Mouse (Mus musculus): ENCODE measurements around the gene Tgfb2. TPM values are rescaled to one million over a fixed set of nuclear protein-coding genes. Genes with fewer than 3 reads are reported as not detected.

The Tgfb2 gene
- polyA plus RNA-seq, 1 experiment: 0.67 TPM

GRCm38 (mm10) chr1:186627451-186627995 lies 78.3 kb downstream of the Tgfb2 start:
- Histone ChIP-seq H3K4me3 (replicated peaks; ENCODE audit: control insufficient read depth, low read depth, low read length) (no peak overlapping the region), H3K4me1 (ENCODE audit: control insufficient read depth, insufficient read depth, low read length) (no peaks in the 10 kb centered on the region), H3K27ac (ENCODE audit: control insufficient read depth, insufficient read depth, low read depth, low read length, poor library complexity) (no peak overlapping the region)
- TF ChIP-seq POLR2A (IDR thresholded peaks at IDR 0.05; ENCODE audit: borderline replicate concordance, control insufficient read depth, low read depth, low read length) (no peak), CTCF (IDR thresholded peaks at IDR 0.05; ENCODE audit: control insufficient read depth, insufficient read depth, low read length) (no peak)
- 70% methylated on average over 7 of the region's 7 CpGs for WGBS

- 87% methylated on average over 5 of the region's 5 CpGs for WGBS
- Histone ChIP-seq H3K4me3 (replicated peaks; ENCODE audit: control insufficient read depth, low read depth, low read length) (no peak overlapping the region), H3K4me1 (ENCODE audit: control insufficient read depth, insufficient read depth, low read length) (no peaks in the 10 kb centered on the region), H3K27ac (ENCODE audit: control insufficient read depth, insufficient read depth, low read depth, low read length, poor library complexity) (no peak overlapping the region)
- no peak for TF ChIP-seq POLR2A (IDR thresholded peaks at IDR 0.05; ENCODE audit: borderline replicate concordance, control insufficient read depth, low read depth, low read length)
Measured at GRCm38 (mm10) chr1:186624474-186624873, 81.3 kb downstream of the Tgfb2 start.

GRCm38 (mm10) chr1:186621812-186622211 lies 84.0 kb downstream of the Tgfb2 start:
- 79% methylated on average over 3 of the region's 3 CpGs for WGBS
- Histone ChIP-seq H3K27ac (ENCODE audit: control insufficient read depth, insufficient read depth, low read depth, low read length, poor library complexity) (no peak overlapping the region), H3K4me3 (replicated peaks; ENCODE audit: control insufficient read depth, low read depth, low read length) (no peak overlapping the region), H3K4me1 (ENCODE audit: control insufficient read depth, insufficient read depth, low read length) (no peaks in the 10 kb centered on the region)
- no peak for TF ChIP-seq CTCF (IDR thresholded peaks at IDR 0.05; ENCODE audit: control insufficient read depth, insufficient read depth, low read length)

- no peak overlapping the region for H3K27ac ChIP-seq (ENCODE audit: control insufficient read depth, insufficient read depth, low read depth, low read length, poor library complexity)
- H3K4me3 ChIP-seq (replicated peaks; ENCODE audit: control insufficient read depth, low read depth, low read length): no peak overlapping the region
- no peak for TF ChIP-seq POLR2A (IDR thresholded peaks at IDR 0.05; ENCODE audit: borderline replicate concordance, control insufficient read depth, low read depth, low read length)
- TF ChIP-seq CTCF (IDR thresholded peaks at IDR 0.05; ENCODE audit: control insufficient read depth, insufficient read depth, low read length): no peak
- WGBS: 70% methylated on average over 6 of the region's 6 CpGs
- H3K4me1 ChIP-seq (ENCODE audit: control insufficient read depth, insufficient read depth, low read length): no peaks in the 10 kb centered on the region
Measured at GRCm38 (mm10) chr1:186618285-186618684, 87.5 kb downstream of the Tgfb2 start.

GRCm38 (mm10) chr1:186611371-186611770 lies 94.4 kb downstream of the Tgfb2 start:
- H3K4me1 ChIP-seq (ENCODE audit: control insufficient read depth, insufficient read depth, low read length): no peaks in the 10 kb centered on the region
- 79% methylated on average over 2 of the region's 2 CpGs for WGBS
- H3K27ac ChIP-seq (ENCODE audit: control insufficient read depth, insufficient read depth, low read depth, low read length, poor library complexity): no peak overlapping the region
- H3K4me3 ChIP-seq (replicated peaks; ENCODE audit: control insufficient read depth, low read depth, low read length): no peak overlapping the region
- TF ChIP-seq CTCF (IDR thresholded peaks at IDR 0.05; ENCODE audit: control insufficient read depth, insufficient read depth, low read length) (no peak), POLR2A (IDR thresholded peaks at IDR 0.05; ENCODE audit: borderline replicate concordance, control insufficient read depth, low read depth, low read length) (no peak)

- WGBS: 79% methylated on average over 5 of the region's 5 CpGs
- Histone ChIP-seq H3K4me1 (ENCODE audit: control insufficient read depth, insufficient read depth, low read length) (no peaks in the 10 kb centered on the region), H3K27ac (ENCODE audit: control insufficient read depth, insufficient read depth, low read depth, low read length, poor library complexity) (no peak overlapping the region), H3K4me3 (replicated peaks; ENCODE audit: control insufficient read depth, low read depth, low read length) (no peak overlapping the region)
- no peak for TF ChIP-seq CTCF (IDR thresholded peaks at IDR 0.05; ENCODE audit: control insufficient read depth, insufficient read depth, low read length)
- no peak for TF ChIP-seq POLR2A (IDR thresholded peaks at IDR 0.05; ENCODE audit: borderline replicate concordance, control insufficient read depth, low read depth, low read length)
Measured at GRCm38 (mm10) chr1:186610481-186610880, 95.3 kb downstream of the Tgfb2 start.

- TF ChIP-seq CTCF (IDR thresholded peaks at IDR 0.05; ENCODE audit: control insufficient read depth, insufficient read depth, low read length) (no peak), POLR2A (IDR thresholded peaks at IDR 0.05; ENCODE audit: borderline replicate concordance, control insufficient read depth, low read depth, low read length) (no peak)
- WGBS: 39% methylated on average over 9 of the region's 10 CpGs
- H3K4me3 ChIP-seq (replicated peaks; ENCODE audit: control insufficient read depth, low read depth, low read length): no peak overlapping the region
- H3K4me1 ChIP-seq (ENCODE audit: control insufficient read depth, insufficient read depth, low read length): no peaks in the 10 kb centered on the region
- H3K27ac ChIP-seq (ENCODE audit: control insufficient read depth, insufficient read depth, low read depth, low read length, poor library complexity): no peak overlapping the region
Measured at GRCm38 (mm10) chr1:186609793-186610233, 96.0 kb downstream of the Tgfb2 start.

GRCm38 (mm10) chr1:186608116-186608515 lies 97.7 kb downstream of the Tgfb2 start:
- Histone ChIP-seq H3K4me1 (ENCODE audit: control insufficient read depth, insufficient read depth, low read length) (no peaks in the 10 kb centered on the region), H3K4me3 (replicated peaks; ENCODE audit: control insufficient read depth, low read depth, low read length) (no peak overlapping the region), H3K27ac (ENCODE audit: control insufficient read depth, insufficient read depth, low read depth, low read length, poor library complexity) (no peak overlapping the region)
- no peak for TF ChIP-seq CTCF (IDR thresholded peaks at IDR 0.05; ENCODE audit: control insufficient read depth, insufficient read depth, low read length)
- no peak for TF ChIP-seq POLR2A (IDR thresholded peaks at IDR 0.05; ENCODE audit: borderline replicate concordance, control insufficient read depth, low read depth, low read length)
- 94% methylated on average over 3 of the region's 3 CpGs for WGBS

- no peak overlapping the region for H3K27ac ChIP-seq (ENCODE audit: control insufficient read depth, insufficient read depth, low read depth, low read length, poor library complexity)
- no peak overlapping the region for H3K4me3 ChIP-seq (replicated peaks; ENCODE audit: control insufficient read depth, low read depth, low read length)
- 70% methylated on average over 2 of the region's 2 CpGs for WGBS
- TF ChIP-seq POLR2A (IDR thresholded peaks at IDR 0.05; ENCODE audit: borderline replicate concordance, control insufficient read depth, low read depth, low read length) (no peak), CTCF (IDR thresholded peaks at IDR 0.05; ENCODE audit: control insufficient read depth, insufficient read depth, low read length) (no peak)
- no peaks in the 10 kb centered on the region for H3K4me1 ChIP-seq (ENCODE audit: control insufficient read depth, insufficient read depth, low read length)
Measured at GRCm38 (mm10) chr1:186605635-186606034, 100.2 kb downstream of the Tgfb2 start.
